Mouse (Mus musculus): ENCODE measurements around the gene Med22.

- TF ChIP-seq CTCF (IDR thresholded peaks at IDR 0.05; ENCODE audit: control insufficient read depth, insufficient read depth, low read length) (no peak), POLR2A (IDR thresholded peaks at IDR 0.05; ENCODE audit: borderline replicate concordance, control insufficient read depth, low read depth, low read length) (no peak)
Observed at GRCm38 (mm10) chr2:26900731-26901130, 9.7 kb downstream of the Med22 start.

Measured in bone marrow, adult 2 months (tissue).